Mouse (Mus musculus) gastrocnemius, adult 8-10 months (tissue): ENCODE data around the gene Col2a1. TPM values are rescaled to one million over a fixed set of nuclear protein-coding genes. Genes with fewer than 3 reads are reported as not detected.

Experiments used
- DNase-seq, 2 experiments: peaks; one replicate each; pipeline ENCODE4 v3.0.0; 2022; ENCODE audit warnings: low spot score in 2 of 2
- total RNA-seq, 4 experiments: library from RNA; stranded (reverse); gene quantifications; 2 replicates each; pipeline ENCODE4 v1.2.4; 2022

The Col2a1 gene
- total RNA-seq, 4 experiments from 2014 or later: 0.19 to 0.51 (median 0.38) TPM

DNA sequence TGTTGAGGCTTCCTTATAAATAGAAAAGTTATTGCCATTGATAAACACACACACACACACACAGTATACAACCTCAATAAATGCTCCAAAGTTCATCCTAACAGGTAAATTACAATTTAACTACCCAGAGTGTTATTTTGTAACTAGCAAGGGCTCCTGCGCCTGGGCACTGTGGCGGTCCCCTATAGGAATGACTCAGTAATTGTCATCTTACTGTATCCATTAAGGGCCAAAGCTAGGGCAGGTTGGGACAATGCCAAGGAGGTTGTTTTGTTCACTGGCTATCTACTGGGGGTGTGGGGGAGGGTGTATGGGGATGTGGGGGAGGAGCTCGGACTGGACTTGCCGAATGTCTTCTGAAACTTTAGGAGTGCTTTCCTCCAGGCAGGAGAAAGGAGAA is 77.5 kb downstream of the Col2a1 start:
- DNase-seq: no peak

Other genes starting within 250 kb of the Col2a1 start
- 1 to 10 TPM; 5.1 to 6.3 (median 5.5) TPM for gene Rapgef3, start 236.7 kb downstream of the Col2a1 start, total RNA-seq
- gene Slc48a1, start 226.2 kb downstream of the Col2a1 start, total RNA-seq: 10 to 100 TPM; 40.0 to 52.7 (median 47.3) TPM
- gene Hdac7, start 160.2 kb downstream of the Col2a1 start, total RNA-seq: 1 to 10 TPM; 5.8 to 9.6 (median 9.3) TPM
- under 1 TPM in 3 of 4 experiments, not detected in 1; 0.07 to 0.13 (median 0.10) TPM for gene Vdr, start 94.1 kb downstream of the Col2a1 start, total RNA-seq
- 1 to 10 TPM; 4.3 to 8.5 (median 6.5) TPM for gene Tmem106c, start 40.5 kb downstream of the Col2a1 start, total RNA-seq
- gene Pfkm, start 87.9 kb upstream of the Col2a1 start, total RNA-seq: 1,000 to 10,000 TPM; 2,927 to 3,255 (median 3,175) TPM
- 1 to 10 TPM; 7.2 to 10.0 (median 8.5) TPM for gene Senp1, start 89.0 kb upstream of the Col2a1 start, total RNA-seq
- 100 to 1,000 TPM; 123 to 141 (median 129) TPM for gene Asb8, start 160.9 kb upstream of the Col2a1 start, total RNA-seq
- not detected for gene Ccdc184, start 162.5 kb upstream of the Col2a1 start, total RNA-seq
- gene Olfr288, start 190.8 kb upstream of the Col2a1 start, total RNA-seq: not detected
- not detected for gene Gm44579, start 216.3 kb upstream of the Col2a1 start, total RNA-seq
- gene Olfr287, start 216.4 kb upstream of the Col2a1 start, total RNA-seq: not detected
- gene Olfr286, start 229.8 kb upstream of the Col2a1 start, total RNA-seq: not detected